Mouse (Mus musculus) bone marrow macrophage, adult 2 months (primary cell): ENCODE results near the gene Cyp4f14. TPM values are rescaled to one million over a fixed set of nuclear protein-coding genes. Genes with fewer than 3 reads are reported as not detected.
"Not testable (repeated sequence)": the region's sequence is repeated elsewhere in the genome, so short reads cannot be mapped to it uniquely, and the experiment has no call there.

Experiments
- H3K27ac ChIP-seq: 2 replicates; pipeline ENCODE4 v1.5.1; 2012; ENCODE audit warnings: low read depth, low read length; ENCODE audit not compliant: insufficient read depth
- H3K4me1 ChIP-seq: 2 replicates; pipeline ENCODE4 v1.6.1; 2012; ENCODE audit warnings: low read length; ENCODE audit not compliant: control insufficient read depth, insufficient read depth
- H3K4me3 ChIP-seq: 2 replicates; pipeline ENCODE4 v1.5.1; 2012; ENCODE audit warnings: mild to moderate bottlenecking, low read length, moderate library complexity; ENCODE audit not compliant: insufficient read depth
- CTCF ChIP-seq: IDR thresholded peaks from 2 replicates; pipeline ENCODE4 v1.5.1; 2012; ENCODE audit warnings: low read depth, mild to moderate bottlenecking, low read length, moderate library complexity
- POLR2A ChIP-seq: IDR thresholded peaks from 2 replicates; pipeline ENCODE4 v1.6.1; 2012; ENCODE audit warnings: mild to moderate bottlenecking, low read depth, low read length, borderline replicate concordance
- polyA plus RNA-seq: library from polyadenylated mRNA; stranded (reverse); fragments of >200 nt; gene quantifications from 2 replicates; pipeline ENCODE4 v1.2.4, GENCODE M21; 2012; ENCODE audit not compliant: missing spikeins, insufficient read depth, insufficient read length

Cyp4f14 gene
- polyA plus RNA-seq, 1 experiment, result not detected

GRCm38 (mm10) chr17:32872091-32872490, 45.1 kb downstream of the Cyp4f14 start:
- Histone ChIP-seq H3K27ac (no peak overlapping the region), H3K4me1 (no peaks in the 10 kb centered on the region), H3K4me3 (no peak overlapping the region)
- TF ChIP-seq CTCF (no peak), POLR2A (no peak)

GRCm38 (mm10) chr17:32871483-32871882, 45.7 kb downstream of the Cyp4f14 start:
- Histone ChIP-seq H3K4me3 (no peak overlapping the region), H3K27ac (no peak overlapping the region), H3K4me1 (no peaks in the 10 kb centered on the region)
- TF ChIP-seq POLR2A (no peak), CTCF (no peak)

GRCm38 (mm10) chr17:32867266-32867665, 49.9 kb downstream of the Cyp4f14 start:
- not testable (repeated sequence) for H3K4me3 ChIP-seq, H3K27ac ChIP-seq

GRCm38 (mm10) chr17:32856713-32857112, 60.4 kb downstream of the Cyp4f14 start:
- not testable (repeated sequence) for H3K4me1 ChIP-seq, H3K4me3 ChIP-seq, H3K27ac ChIP-seq

More at GRCm38 (mm10) chr17:32867266-32867665, 49.9 kb downstream of the Cyp4f14 start:
- H3K4me1 ChIP-seq, result not testable (repeated sequence)

Other genes starting within 250 kb of the Cyp4f14 start
- not detected in 2 replicates for gene Cyp4f15, start 231.7 kb downstream of the Cyp4f14 start, polyA plus RNA-seq
- gene Zfp871, start 129.1 kb downstream of the Cyp4f14 start, polyA plus RNA-seq, result 44.6 and 47.2 TPM in 2 replicates
- 0.68 and 0.82 TPM in 2 replicates for gene Zfp811, start 107.4 kb downstream of the Cyp4f14 start, polyA plus RNA-seq
- gene Zfp799, start 87.1 kb downstream of the Cyp4f14 start, polyA plus RNA-seq, result 9.2 and 9.6 TPM in 2 replicates
- 5.0 and 6.8 TPM in 2 replicates for gene Zfp870, start 25.7 kb downstream of the Cyp4f14 start, polyA plus RNA-seq
- 49.0 and 53.3 TPM in 2 replicates for gene Cyp4f13, start 30.1 kb upstream of the Cyp4f14 start, polyA plus RNA-seq
- gene Zfp472, start 48.5 kb upstream of the Cyp4f14 start, polyA plus RNA-seq, result 6.8 and 12.7 TPM in 2 replicates
- gene Zfp952, start 75.8 kb upstream of the Cyp4f14 start, polyA plus RNA-seq, result 9.9 and 10.5 TPM in 2 replicates
- 3.3 and 4.7 TPM in 2 replicates for gene Zfp763, start 116.1 kb upstream of the Cyp4f14 start, polyA plus RNA-seq
- not detected in 2 replicates for gene 4921501E09Rik, start 150.7 kb upstream of the Cyp4f14 start, polyA plus RNA-seq
- 4.7 and 7.1 TPM in 2 replicates for gene Zfp563, start 172.0 kb upstream of the Cyp4f14 start, polyA plus RNA-seq
- not detected in 2 replicates for gene Morc2b, start 222.3 kb upstream of the Cyp4f14 start, polyA plus RNA-seq